Mouse (Mus musculus): ENCODE data around the gene Tspan3. TPM values are rescaled to one million over a fixed set of nuclear protein-coding genes. Genes with fewer than 3 reads are reported as not detected.

Gene Tspan3
- polyA plus RNA-seq, 1 experiment = 320 TPM

GRCm38 (mm10) chr9:56128331-56128730 is 36.9 kb downstream of the Tspan3 start:
- Histone ChIP-seq H3K4me3 (ENCODE audit: insufficient read depth, low read depth, low read length) (no peak overlapping the region), H3K36me3 (ENCODE audit: control insufficient read depth, insufficient read depth, low read length) (no peaks in the 10 kb centered on the region), H3K27ac (ENCODE audit: insufficient read depth, low read depth, low read length) (no peak overlapping the region), H3K27me3 (replicated peaks; ENCODE audit: control insufficient read depth, insufficient read depth, low read length) (no peaks in the 10 kb centered on the region), H3K4me1 (ENCODE audit: control insufficient read depth, insufficient read depth, low read length) (peaks cover 2% of the 10 kb centered on the region; the same call in 1 of the 2 replicates)
- DNase-seq = peak; percentile 74
- 38% methylated on average over 9 of the region's 9 CpGs for WGBS
- TF ChIP-seq POLR2A (IDR thresholded peaks at IDR 0.05; ENCODE audit: low read depth, low read length) = no peak
- no peak for TF ChIP-seq CTCF (conservative IDR thresholded peaks at IDR 0.05; ENCODE audit: insufficient read depth, insufficient read length, low read depth, low read length)

DNA sequence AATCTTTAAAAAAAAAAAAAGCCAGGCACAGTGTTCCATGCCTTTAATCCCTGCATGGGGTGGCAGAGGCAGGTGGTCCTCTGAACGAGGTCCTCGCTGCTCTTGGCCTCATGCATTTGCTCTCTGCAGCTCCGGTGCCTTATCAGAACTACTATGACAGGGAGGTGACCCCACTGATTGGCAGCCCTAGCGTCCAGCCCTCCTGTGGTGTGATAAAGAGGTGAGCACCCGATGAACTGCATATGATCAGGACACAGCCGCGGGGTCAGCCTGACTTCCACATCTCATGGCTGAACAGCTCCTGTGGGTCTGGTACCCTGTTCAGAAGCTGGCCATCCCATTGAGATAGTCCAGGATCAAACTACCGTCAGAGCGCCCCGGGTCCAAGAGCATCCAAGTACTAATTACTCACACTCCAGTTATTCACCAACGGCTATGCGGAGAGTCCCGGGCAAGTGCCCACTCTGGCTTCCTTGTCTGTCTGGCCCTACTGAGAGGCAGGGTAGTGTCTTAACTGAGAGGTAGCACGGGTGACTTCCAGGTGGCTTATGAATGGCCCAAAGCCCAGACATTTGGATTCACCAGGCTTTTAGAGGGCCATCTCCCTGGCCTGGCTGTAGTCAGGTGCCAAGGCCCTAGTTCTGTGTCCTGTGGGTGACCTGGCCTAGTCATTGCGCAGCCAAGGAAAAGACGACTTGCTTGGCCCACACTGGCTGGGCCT is 38.7 kb downstream of the Tspan3 start:
- WGBS = 92% methylated on average over 16 of the region's 16 CpGs
- Histone ChIP-seq H3K4me1 (ENCODE audit: control insufficient read depth, insufficient read depth, low read length) (peaks cover 2% of the 10 kb centered on the region; the same call in 1 of the 2 replicates), H3K36me3 (ENCODE audit: control insufficient read depth, insufficient read depth, low read length) (no peaks in the 10 kb centered on the region), H3K4me3 (ENCODE audit: insufficient read depth, low read depth, low read length) (no peak overlapping the region), H3K27me3 (replicated peaks; ENCODE audit: control insufficient read depth, insufficient read depth, low read length) (no peaks in the 10 kb centered on the region), H3K27ac (ENCODE audit: insufficient read depth, low read depth, low read length) (no peak overlapping the region)
- no peak for DNase-seq
- TF ChIP-seq POLR2A (IDR thresholded peaks at IDR 0.05; ENCODE audit: low read depth, low read length) = no peak
- no peak for TF ChIP-seq CTCF (conservative IDR thresholded peaks at IDR 0.05; ENCODE audit: insufficient read depth, insufficient read length, low read depth, low read length)

DNA sequence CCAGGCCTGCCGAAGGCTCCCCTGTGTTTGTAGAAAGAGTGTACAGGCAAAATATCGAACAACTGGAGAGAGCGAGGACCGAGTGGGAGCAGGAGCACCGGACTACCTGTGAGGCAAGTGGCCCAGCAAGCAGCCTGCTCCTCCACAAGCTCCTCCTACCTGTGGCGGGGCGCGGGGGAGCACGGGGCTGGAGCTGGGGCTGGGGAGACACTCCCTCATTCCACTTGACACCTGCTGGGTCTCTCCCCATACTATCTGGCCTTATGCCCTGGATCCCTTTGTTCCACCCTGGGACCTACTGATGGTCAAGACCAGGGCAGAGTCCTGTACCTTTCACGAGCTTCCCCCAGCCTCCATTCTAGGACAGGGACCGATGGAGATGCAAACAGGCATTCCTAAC is 40.7 kb downstream of the Tspan3 start:
- 18% methylated on average over 11 of the region's 11 CpGs for WGBS

DNA sequence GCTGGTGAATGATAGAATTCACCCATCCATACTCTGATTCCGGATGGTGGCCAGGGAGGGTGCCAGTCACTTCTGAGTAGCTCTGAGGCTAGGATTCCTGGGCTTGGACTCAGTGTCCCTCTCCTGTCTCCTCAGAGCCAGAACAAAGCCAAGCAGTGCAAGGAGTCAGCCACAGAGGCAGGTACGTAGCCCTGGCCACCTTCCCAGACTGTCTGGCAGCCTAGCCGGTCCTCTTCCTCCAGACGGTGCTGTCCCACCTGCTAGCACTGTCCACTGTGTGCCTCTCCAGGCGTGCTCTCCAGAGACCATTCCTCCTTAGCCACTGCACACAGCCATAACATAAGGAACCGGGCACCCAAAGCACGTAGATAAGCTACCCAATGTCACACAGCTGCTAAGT is 41.7 kb downstream of the Tspan3 start:
- WGBS = 68% methylated on average over 7 of the region's 7 CpGs
- Histone ChIP-seq H3K27ac (ENCODE audit: insufficient read depth, low read depth, low read length) (no peak overlapping the region), H3K4me3 (ENCODE audit: insufficient read depth, low read depth, low read length) (no peak overlapping the region), H3K27me3 (replicated peaks; ENCODE audit: control insufficient read depth, insufficient read depth, low read length) (no peaks in the 10 kb centered on the region), H3K4me1 (ENCODE audit: control insufficient read depth, insufficient read depth, low read length) (0 out of 2 replicates have a peak, but pooled peaks cover 3% of the 10 kb centered on the region), H3K36me3 (ENCODE audit: control insufficient read depth, insufficient read depth, low read length) (no peaks in the 10 kb centered on the region)
- no peak for TF ChIP-seq CTCF (conservative IDR thresholded peaks at IDR 0.05; ENCODE audit: insufficient read depth, insufficient read length, low read depth, low read length)
- no peak for TF ChIP-seq POLR2A (IDR thresholded peaks at IDR 0.05; ENCODE audit: low read depth, low read length)
- DNase-seq = no peak

More for the DNA sequence above, 40.7 kb downstream of the Tspan3 start:
- Histone ChIP-seq H3K4me1 (ENCODE audit: control insufficient read depth, insufficient read depth, low read length) (peaks cover 2% of the 10 kb centered on the region; the same call in 1 of the 2 replicates), H3K27me3 (replicated peaks; ENCODE audit: control insufficient read depth, insufficient read depth, low read length) (no peaks in the 10 kb centered on the region), H3K36me3 (ENCODE audit: control insufficient read depth, insufficient read depth, low read length) (no peaks in the 10 kb centered on the region), H3K27ac (ENCODE audit: insufficient read depth, low read depth, low read length) (no peak overlapping the region), H3K4me3 (ENCODE audit: insufficient read depth, low read depth, low read length) (no peak overlapping the region)
- no peak for DNase-seq
- no peak for TF ChIP-seq CTCF (conservative IDR thresholded peaks at IDR 0.05; ENCODE audit: insufficient read depth, insufficient read length, low read depth, low read length)
- no peak for TF ChIP-seq POLR2A (IDR thresholded peaks at IDR 0.05; ENCODE audit: low read depth, low read length)

DNA sequence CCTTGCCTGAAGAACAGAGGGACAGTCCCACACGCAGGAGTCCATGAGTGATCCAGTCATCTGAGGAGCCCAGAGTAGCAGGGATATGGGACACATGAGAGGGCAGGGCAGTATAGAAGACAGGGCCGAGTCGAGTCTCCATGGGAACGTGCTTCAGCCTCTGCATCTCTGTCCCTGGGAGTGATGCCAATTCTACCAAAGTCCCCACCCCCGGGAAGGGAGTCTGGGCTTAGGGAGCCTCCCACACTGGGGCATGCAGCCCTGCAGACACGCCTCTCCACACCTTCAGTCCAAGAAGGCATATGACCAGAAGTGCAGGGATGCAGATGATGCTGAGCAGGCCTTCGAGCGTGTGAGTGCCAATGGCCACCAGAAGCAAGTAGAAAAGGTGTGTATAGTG is 42.3 kb downstream of the Tspan3 start:
- Histone ChIP-seq H3K27me3 (replicated peaks; ENCODE audit: control insufficient read depth, insufficient read depth, low read length) (no peaks in the 10 kb centered on the region), H3K27ac (ENCODE audit: insufficient read depth, low read depth, low read length) (no peak overlapping the region), H3K36me3 (ENCODE audit: control insufficient read depth, insufficient read depth, low read length) (no peaks in the 10 kb centered on the region), H3K4me3 (ENCODE audit: insufficient read depth, low read depth, low read length) (no peak overlapping the region), H3K4me1 (ENCODE audit: control insufficient read depth, insufficient read depth, low read length) (0 out of 2 replicates have a peak, but pooled peaks cover 2% of the 10 kb centered on the region)
- no peak for TF ChIP-seq POLR2A (IDR thresholded peaks at IDR 0.05; ENCODE audit: low read depth, low read length)
- TF ChIP-seq CTCF (conservative IDR thresholded peaks at IDR 0.05; ENCODE audit: insufficient read depth, insufficient read length, low read depth, low read length) = no peak
- 19% methylated on average over 8 of the region's 8 CpGs for WGBS
- peak; percentile 40 for DNase-seq

- H3K27me3 ChIP-seq (replicated peaks; ENCODE audit: control insufficient read depth, insufficient read depth, low read length) = no peaks in the 10 kb centered on the region
- TF ChIP-seq POLR2A (IDR thresholded peaks at IDR 0.05; ENCODE audit: low read depth, low read length) = no peak
- peak; percentile 67; the same call in 1 of the 2 replicates for TF ChIP-seq CTCF (conservative IDR thresholded peaks at IDR 0.05; ENCODE audit: insufficient read depth, insufficient read length, low read depth, low read length)
- no peaks in the 10 kb centered on the region for H3K36me3 ChIP-seq (ENCODE audit: control insufficient read depth, insufficient read depth, low read length)
- H3K27ac ChIP-seq (ENCODE audit: insufficient read depth, low read depth, low read length) = no peak overlapping the region
- peak; percentile 59 for DNase-seq
- WGBS = 22% methylated on average over 7 of the region's 7 CpGs
- 0 out of 2 replicates have a peak, but pooled peaks cover 2% of the 10 kb centered on the region for H3K4me1 ChIP-seq (ENCODE audit: control insufficient read depth, insufficient read depth, low read length)
- H3K4me3 ChIP-seq (ENCODE audit: insufficient read depth, low read depth, low read length) = no peak overlapping the region
These were observed 44.2 kb downstream of the Tspan3 start for GRCm38 (mm10) chr9:56121097-56121496.

DNA sequence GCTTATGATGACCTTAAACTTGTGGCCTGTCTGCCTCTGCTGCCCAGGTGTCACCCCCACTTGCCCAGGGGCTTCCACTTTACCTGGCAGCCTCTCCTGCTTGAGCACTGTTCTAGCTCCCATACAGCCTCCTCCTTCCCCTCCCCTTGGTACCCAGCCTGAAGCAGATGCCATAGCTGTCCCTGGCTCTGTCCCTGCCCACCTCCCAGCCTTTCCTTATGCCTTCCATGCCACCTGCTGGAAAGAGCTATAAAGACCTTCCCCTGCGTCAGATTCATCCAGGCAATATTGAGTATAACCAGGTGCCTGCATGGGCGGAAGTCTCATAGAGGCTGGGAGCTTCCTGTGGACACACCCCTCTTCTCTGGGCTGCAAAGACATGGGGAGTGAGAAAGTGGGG is 45.6 kb downstream of the Tspan3 start:
- Histone ChIP-seq H3K27ac (ENCODE audit: insufficient read depth, low read depth, low read length) (no peak overlapping the region), H3K4me1 (ENCODE audit: control insufficient read depth, insufficient read depth, low read length) (0 out of 2 replicates have a peak, but pooled peaks cover 2% of the 10 kb centered on the region), H3K4me3 (ENCODE audit: insufficient read depth, low read depth, low read length) (no peak overlapping the region), H3K27me3 (replicated peaks; ENCODE audit: control insufficient read depth, insufficient read depth, low read length) (no peaks in the 10 kb centered on the region), H3K36me3 (ENCODE audit: control insufficient read depth, insufficient read depth, low read length) (no peaks in the 10 kb centered on the region)
- no peak for DNase-seq
- 77% methylated on average over 2 of the region's 2 CpGs for WGBS
- no peak for TF ChIP-seq CTCF (conservative IDR thresholded peaks at IDR 0.05; ENCODE audit: insufficient read depth, insufficient read length, low read depth, low read length)
- no peak for TF ChIP-seq POLR2A (IDR thresholded peaks at IDR 0.05; ENCODE audit: low read depth, low read length)

Measured in kidney, adult 2 months (tissue).